Mouse (Mus musculus) heart, adult 18-20 months (tissue): ENCODE measurements at regions not wholly inside any gene's neighbourhood (a gene's known extent, or its start where the extent isn't known, plus 50 kb on each side); places are given as distances from the start of the nearest gene placed in this dataset.

Source experiments
- DNase-seq, 2 experiments: peaks; one replicate each; pipeline ENCODE4 v3.0.0; 2021 to 2022; ENCODE audit warnings: mixed read lengths in 1 of 2

DNA sequence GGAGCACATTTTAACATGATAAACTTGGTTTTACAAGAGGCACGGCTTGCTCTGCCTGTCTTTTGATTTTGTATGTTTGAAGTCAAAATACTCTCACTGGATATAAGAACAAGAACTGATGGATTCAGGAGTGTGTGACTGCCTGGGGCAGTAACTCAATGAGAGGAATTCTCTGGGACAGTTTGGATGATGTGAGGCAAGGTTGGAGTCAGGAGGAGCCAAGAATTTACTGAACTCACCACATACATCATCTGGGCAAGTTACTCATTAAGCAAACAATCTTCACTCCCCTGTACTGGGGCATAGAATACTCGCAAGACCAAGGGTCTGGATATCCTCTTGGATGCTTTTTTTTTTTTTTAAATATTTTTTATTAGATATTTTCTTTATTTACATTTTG is 87.7 kb upstream of the 4933412E24Rik start:
- DNase-seq: no peak

GRCm38 (mm10) chr15:60101485-60102280 is 85.3 kb upstream of the 4933412E24Rik start:
- no peak for DNase-seq

- DNase-seq: peak; percentile 31 to 59
Measured at GRCm38 (mm10) chr15:60097141-60097540, 80.7 kb upstream of the 4933412E24Rik start.

- no peak for DNase-seq
Measured at GRCm38 (mm10) chr15:60096131-60096530, 79.7 kb upstream of the 4933412E24Rik start.

GRCm38 (mm10) chr15:60089921-60090320 is 73.5 kb upstream of the 4933412E24Rik start:
- no peak for DNase-seq

- no peak for DNase-seq
Measured at GRCm38 (mm10) chr15:60088964-60089899, 72.8 kb upstream of the 4933412E24Rik start.
